Mouse (Mus musculus) right cerebral cortex, postnatal 14 days (tissue): ENCODE data around the gene Mrgprh.
A peak's percentile ranks its signal among the peaks of the same experiment; 100 is the strongest.
"Not testable (repeated sequence)": the region's sequence is repeated elsewhere in the genome, so short reads cannot be mapped to it uniquely, and the experiment has no call there.

Source experiments
- DNase-seq: peaks from one replicate; pipeline ENCODE4 v3.0.0; 2022

Gene Mrgprh

GRCm38 (mm10) chr17:12868640-12869039, 7.2 kb upstream of the Mrgprh start:
- DNase-seq = no peak

- DNase-seq = no peak
These were observed 3.4 kb upstream of the Mrgprh start for GRCm38 (mm10) chr17:12872275-12873028.

GRCm38 (mm10) chr17:12880178-12880577, 4.3 kb downstream of the Mrgprh start:
- peak; percentile 80 for DNase-seq

GRCm38 (mm10) chr17:12881216-12881615, 5.4 kb downstream of the Mrgprh start:
- DNase-seq = no peak

GRCm38 (mm10) chr17:12886620-12887019, 10.8 kb downstream of the Mrgprh start:
- no peak for DNase-seq

- DNase-seq = no peak
These were observed 11.4 kb downstream of the Mrgprh start for GRCm38 (mm10) chr17:12887021-12887775.

- peak; percentile 36 for DNase-seq
These were observed 15.2 kb downstream of the Mrgprh start for GRCm38 (mm10) chr17:12891054-12891453.

- no peak for DNase-seq
These were observed 16.2 kb downstream of the Mrgprh start for GRCm38 (mm10) chr17:12892033-12892432.

- DNase-seq = no peak
These were observed 21.8 kb downstream of the Mrgprh start for GRCm38 (mm10) chr17:12897674-12898073.

- DNase-seq = not testable (repeated sequence)
These were observed 22.8 kb downstream of the Mrgprh start for GRCm38 (mm10) chr17:12898607-12899006.

GRCm38 (mm10) chr17:12902291-12902690, 26.5 kb downstream of the Mrgprh start:
- no peak for DNase-seq

- DNase-seq = no peak
These were observed 27.8 kb downstream of the Mrgprh start for GRCm38 (mm10) chr17:12903372-12904333.

GRCm38 (mm10) chr17:12904349-12904748, 28.5 kb downstream of the Mrgprh start:
- no peak for DNase-seq

- no peak for DNase-seq
These were observed 30.0 kb downstream of the Mrgprh start for GRCm38 (mm10) chr17:12905810-12906209.

- no peak for DNase-seq
These were observed 30.6 kb downstream of the Mrgprh start for GRCm38 (mm10) chr17:12906436-12906835.

- peak; percentile 14 for DNase-seq
These were observed 33.8 kb downstream of the Mrgprh start, which contains the start of gene Pnldc1 for GRCm38 (mm10) chr17:12909361-12910280. TSS of gene Pnldc1 (minus strand) at chr17:12910230.

- no peak for DNase-seq
These were observed 34.6 kb downstream of the Mrgprh start for GRCm38 (mm10) chr17:12910391-12910790.

- DNase-seq = peak; percentile 26
These were observed 39.6 kb downstream of the Mrgprh start, which contains the start of gene Tcp1 for GRCm38 (mm10) chr17:12915488-12915880. TSS of gene Tcp1 (plus strand) at chr17:12915701.

- DNase-seq = peak; percentile 96
These were observed 40.2 kb downstream of the Mrgprh start, which contains the start of gene Mrpl18 for GRCm38 (mm10) chr17:12915881-12916583. TSS of gene Mrpl18 (minus strand) at chr17:12916345.

GRCm38 (mm10) chr17:12916588-12917380, 41.0 kb downstream of the Mrgprh start:
- DNase-seq = peak; percentile 54
